Mouse (Mus musculus): Measurements from ENCODE around the gene Umps. TPM values are rescaled to one million over a fixed set of nuclear protein-coding genes. Genes with fewer than 3 reads are reported as not detected.
A peak's percentile ranks its signal among the peaks of the same experiment; 100 is the strongest.

Umps gene
- total RNA-seq, 4 experiments from 2014 or later: 13.0 to 13.5 (median 13.2) TPM

DNA sequence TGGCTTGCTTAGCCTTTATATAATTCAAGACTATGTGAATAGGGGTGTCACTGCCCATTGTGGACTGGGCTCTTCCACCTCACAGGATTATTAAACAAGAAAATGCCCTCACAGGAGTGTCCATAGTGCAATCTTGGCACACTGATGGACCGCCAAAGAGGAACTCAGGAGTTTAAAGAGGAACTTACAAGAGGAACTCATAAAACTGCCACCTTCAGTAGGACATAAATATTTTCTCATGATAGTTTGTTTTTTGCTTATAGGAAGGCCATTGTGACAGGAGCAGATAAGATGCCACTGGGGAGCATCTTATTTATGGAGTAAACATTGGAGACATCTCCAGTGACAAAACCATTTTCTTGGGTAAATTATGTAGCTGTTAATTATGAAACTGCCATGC, 12.0 kb downstream of the Umps start:
- DNase-seq (ENCODE audit: low spot score in 2 of 2): no peak

DNA sequence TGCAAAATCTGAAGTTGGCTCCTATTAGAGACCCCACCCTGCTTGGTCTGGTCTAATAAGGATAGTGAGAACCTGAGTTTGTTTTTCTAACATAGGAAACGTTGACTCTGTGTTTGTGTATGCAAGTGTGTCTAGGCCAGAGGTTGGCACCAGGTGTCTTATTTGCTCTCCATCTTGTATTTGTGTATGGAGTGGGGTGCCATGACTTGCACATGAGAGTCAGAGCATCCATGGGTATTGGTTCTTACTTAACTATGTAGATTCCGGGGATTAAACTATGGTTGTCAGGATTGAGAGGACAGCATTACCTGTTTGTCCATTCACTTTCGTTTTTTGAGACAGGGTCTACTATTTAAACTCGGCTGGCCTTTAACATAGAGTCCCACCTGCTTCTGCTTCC, 13.8 kb downstream of the Umps start:
- no peak for DNase-seq (ENCODE audit: low spot score in 2 of 2)

DNA sequence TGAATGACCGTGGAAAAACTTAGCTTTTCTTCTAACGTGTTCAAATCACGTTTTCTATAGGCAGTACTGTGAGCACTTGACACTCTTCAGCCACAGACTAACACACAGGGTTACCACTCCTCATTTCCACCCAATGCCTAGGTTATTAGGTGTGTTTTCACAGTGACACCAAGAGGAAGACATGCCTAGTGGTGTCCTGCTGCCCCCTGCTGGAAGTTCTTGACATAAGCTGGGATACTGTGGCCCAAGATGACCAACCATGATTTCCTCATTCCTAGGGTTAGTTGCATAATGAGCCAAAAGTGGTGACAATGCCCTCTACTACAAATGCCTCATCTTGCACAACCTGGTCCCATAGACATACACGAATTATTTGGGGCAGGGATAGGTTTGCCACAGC, 16.0 kb downstream of the Umps start:
- DNase-seq (ENCODE audit: low spot score in 2 of 2): peak; percentile 49 to 57

DNA sequence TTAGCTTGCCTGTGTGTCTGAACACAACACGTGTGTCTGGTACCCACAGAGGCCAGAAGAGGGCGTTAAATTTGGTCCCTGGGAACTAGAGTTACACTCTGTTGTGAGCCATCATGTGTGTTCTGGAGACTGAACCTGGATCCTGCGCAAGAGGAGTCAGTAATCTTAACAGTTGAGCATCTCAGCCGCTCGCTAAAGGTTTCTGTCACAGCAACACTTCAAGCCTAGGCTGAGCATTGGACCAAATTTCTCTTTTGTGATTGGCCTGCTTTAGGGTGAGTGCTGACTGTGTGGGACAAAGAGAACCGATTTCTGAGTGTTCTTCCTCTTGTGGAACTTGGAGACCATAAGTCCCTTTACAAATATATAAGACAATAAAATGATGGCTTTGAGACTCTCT, 16.5 kb downstream of the Umps start:
- DNase-seq (ENCODE audit: low spot score in 2 of 2): no peak

DNA sequence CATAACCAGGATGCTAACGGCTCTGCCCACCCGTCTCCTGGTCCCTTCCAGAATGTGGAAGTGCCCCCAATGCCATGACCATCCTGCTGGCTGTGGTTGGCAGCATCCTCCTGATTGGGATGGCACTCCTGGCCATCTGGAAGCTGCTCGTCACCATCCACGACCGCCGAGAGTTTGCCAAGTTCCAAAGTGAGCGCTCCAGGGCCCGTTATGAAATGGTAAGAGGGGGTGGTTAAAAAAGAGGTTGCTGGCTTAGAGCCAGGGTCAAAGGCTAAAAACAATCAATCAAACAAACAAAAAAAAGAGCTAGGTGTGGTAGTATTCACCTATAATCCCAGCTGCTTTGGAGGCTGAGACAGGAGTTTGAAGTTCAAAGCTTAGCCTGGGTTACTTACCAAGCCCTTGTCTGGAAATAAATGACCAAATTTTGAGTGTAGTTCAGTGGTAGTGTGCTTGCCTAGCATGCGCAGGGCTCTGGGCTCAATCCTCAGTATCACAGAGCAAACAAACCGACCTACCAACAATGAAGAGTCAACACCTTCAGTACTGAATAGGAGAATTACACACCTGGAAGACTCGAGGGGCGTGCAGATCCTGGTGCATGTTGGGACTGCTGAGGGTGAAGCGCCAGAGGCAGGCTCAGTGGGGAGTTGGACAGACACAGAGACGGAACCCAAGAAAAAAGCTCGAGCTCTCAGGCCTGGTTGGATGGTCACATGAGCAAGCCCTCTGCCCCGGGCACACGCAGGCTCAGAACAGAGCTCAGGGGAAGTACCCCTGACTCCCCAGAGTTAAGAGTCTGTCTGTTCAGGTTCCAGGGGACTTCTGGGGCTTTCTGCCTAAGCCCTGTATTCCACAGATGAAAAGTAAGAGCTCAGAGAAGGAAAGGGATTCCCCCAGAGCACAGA, 18.9 kb downstream of the Umps start:
- no peak for DNase-seq (ENCODE audit: low spot score in 2 of 2)

DNA sequence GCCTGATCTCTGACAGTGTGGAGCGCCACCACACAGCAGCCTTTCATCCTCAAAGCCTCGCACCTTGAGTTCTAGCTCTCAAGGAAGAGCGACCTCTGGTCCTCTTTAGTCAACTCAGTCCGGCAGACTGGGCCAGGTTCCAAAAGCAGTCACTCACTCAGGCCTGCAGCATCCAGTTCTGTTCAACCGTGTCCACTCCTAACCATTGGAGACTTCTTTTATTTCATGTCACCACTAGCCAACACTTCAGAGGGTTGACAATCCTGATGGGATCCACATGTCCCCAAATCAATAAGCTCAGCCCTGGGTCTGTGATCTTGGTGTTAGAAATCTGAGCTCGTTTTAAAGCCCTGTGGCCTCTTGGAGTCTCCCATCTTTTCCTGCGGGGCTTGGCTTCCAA, 20.8 kb downstream of the Umps start:
- no peak for DNase-seq (ENCODE audit: low spot score in 2 of 2)

DNA sequence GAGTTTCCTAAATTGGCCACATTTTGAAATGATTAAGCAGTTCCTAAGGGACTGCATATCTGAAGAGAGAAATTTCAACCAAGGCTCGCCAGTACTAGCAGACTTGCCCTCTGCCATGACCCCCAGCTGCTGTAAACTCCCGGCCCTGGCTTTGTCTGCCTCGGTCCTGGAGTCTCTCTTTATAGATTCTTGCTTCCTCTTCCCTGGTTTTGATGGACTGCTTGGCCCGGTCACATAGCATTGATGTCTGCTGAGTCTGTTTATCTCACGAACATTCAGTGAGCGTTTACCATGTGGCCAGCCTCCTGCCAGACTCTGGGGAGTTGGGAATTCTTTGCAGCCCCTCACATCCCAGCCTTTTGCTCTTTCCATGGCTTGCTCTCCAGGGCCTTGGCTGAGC, 22.1 kb downstream of the Umps start:
- DNase-seq (ENCODE audit: low spot score in 2 of 2): no peak

DNA sequence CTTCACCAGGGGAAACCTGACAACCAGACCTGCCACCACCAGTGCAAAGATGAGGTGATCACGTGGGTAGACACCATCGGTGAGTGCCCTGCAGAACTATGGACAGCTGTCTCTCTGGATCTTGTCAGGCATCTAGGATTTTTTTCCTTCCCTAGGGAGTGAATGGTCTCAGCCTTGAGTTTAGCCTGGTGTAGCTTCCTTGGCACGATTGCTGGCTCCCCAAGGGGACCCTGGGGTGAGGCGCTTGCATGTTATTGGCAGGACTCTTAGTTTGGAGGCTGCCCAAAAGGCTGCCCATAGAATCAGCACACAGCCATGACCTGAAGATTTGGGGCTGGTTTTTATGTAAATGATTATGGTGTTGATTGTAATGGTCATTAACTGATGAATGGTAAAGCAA, 22.7 kb downstream of the Umps start:
- no peak for DNase-seq (ENCODE audit: low spot score in 2 of 2)

DNA sequence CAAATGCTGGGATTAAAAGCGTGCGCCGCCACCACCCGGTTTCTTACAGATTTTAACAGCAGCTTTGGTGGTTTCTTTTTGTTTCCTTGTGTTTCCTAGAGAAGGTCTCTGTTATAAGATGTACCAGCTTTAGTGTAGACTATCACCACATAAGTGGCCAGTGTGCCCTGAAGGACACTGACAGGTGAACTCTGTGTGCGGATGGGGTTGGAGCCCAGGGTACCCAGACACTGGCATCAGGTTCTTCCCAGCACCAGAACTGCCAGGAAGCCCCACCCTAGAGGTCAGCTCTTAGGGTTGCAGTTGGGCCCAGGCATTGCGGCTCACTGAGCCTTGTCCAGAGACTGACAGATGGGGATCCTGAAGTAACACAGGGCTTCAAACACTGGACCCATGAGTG, 23.4 kb downstream of the Umps start:
- no peak for DNase-seq (ENCODE audit: low spot score in 2 of 2)

DNA sequence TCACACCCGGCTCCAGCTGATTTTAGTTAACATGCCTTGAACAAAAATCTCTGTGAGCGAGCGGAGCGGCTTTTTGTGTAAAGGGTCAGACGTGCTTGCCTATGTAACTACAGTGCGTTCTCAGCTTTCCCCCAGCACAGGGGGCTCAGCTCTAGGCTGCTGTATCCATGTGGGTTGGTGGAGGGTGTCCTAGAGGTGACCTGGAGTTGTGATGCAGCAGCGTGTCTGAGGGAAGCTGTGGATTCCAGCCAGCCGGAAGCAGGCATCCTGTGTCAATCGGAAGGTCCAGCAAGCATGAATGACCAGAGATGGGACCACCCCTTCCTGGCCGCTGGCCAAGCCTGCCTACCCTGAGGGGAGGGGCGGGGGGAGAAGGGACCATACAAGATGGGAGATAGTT, 24.5 kb downstream of the Umps start:
- DNase-seq (ENCODE audit: low spot score in 2 of 2): no peak

DNA sequence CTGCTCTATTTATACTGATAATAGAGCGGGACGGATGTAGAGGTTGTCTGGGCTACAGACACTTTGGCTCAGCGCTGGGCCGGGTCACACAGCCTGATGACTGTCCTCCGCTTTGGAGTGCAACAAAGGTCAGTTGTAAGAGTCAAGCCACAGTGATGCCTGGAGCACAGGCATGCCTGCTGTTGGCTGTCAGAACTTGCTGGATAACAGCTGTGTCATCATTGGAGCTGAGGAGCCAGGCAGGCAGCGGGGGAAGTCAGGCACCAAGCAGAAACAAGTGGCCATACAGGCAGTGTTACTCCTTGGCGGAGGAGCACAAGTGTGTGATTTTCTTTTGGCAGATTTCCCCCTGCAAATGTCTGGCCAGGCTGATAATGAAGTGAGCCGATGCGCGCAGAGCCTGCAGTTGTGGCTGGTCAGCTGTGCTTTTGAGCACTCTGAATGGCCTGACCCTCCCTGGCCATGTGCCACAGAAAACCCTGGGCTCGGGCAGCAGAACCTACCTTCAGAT, 25.5 kb downstream of the Umps start:
- no peak for DNase-seq (ENCODE audit: low spot score in 2 of 2)

DNA sequence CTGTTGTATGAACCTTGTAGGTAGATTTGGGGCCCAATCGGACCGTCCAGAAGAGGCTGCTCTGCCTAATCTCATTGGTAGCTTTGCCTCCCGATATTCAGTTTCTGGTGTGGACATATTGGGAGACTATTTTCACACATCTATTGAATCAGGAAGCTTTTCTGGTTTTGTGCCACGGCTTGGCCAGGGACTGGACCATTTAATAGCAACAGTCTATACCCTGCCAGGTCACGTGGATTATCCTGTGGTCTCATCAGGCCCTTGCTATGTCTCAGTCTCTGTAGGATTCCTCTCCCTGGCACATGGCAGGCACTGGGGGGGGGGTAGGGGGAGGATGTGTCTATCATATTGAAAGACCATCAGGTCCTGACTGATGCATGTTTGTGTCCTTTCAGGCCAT, 26.7 kb downstream of the Umps start:
- DNase-seq (ENCODE audit: low spot score in 2 of 2): no peak

DNA sequence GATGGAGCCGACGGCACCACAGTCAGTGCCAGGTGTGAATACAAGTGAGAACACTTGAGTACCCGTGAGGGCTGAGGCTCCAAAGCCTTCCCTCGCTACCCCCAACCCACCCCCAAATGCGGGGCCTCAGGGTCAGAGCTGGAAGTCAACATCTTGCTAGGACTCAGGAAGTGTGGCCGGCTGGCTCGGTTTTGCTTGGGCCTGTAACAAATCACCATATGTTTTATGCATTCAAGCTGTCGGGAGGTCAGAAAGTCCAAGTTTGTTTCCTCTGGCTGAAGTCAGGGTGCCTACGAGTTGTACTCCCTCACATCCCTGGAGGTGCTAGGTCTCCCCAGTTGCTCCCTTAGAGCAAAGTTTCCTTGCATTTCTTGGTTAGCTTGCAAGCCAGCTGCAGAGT, 27.2 kb downstream of the Umps start:
- no peak for DNase-seq (ENCODE audit: low spot score in 2 of 2)

DNA sequence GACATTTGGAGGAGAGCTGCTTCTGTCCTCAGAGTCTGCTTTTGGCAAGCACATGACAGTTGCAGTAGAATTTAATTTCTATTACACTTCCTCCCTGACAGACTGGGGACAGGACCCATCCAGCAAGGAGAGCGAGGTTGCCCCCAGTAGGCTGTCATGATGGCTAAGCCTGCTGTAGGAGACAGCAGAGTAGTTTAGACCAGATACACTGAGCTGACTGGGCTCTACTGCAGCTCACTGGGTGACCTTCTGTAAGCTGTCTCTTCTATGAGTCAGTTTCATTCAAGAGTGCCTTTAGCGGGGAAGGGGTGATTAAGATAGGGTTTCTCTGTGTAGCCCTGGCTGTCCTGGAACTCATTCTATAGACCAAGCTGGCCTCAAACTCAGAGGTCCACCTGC, 27.7 kb downstream of the Umps start:
- no peak for DNase-seq (ENCODE audit: low spot score in 2 of 2)

DNA sequence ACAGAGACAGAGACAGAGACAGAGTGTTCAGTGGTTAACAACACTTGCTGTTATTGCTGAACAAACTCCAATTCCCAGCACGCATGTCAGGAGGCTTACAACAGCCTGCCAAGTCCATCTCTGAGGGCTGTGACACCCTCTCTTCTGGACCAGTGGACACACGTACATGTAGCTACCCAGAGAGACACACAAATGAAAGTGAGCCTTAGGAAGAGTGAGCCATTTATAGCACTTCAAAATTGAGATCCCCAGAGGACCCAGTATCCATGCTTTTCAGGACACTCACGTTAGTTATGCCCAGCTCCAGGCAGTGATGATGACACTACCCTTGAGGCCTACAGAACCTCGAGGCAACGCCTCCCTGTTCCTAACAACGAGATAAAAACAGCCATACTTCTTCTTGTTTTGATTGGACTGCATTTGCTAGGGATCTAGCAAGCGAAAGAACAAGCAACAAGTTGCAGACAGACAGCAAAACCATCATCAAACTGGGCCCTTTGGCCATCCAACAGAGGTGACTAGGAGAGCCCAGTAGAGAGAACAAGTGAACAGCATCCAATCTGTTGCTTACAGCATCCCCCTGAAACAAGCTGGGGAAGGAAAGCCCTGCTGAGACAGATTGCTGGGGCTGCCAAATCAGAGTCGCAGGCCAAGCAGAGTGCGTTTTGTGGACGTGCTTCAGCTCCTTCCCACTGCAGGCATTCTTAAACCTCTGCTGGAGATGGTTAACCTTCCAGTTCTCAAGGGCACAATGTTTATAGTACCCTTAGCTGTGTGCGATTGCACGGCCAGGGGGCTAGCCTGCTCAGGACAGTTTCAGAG, 28.3 kb downstream of the Umps start:
- no peak for DNase-seq (ENCODE audit: low spot score in 2 of 2)

DNA sequence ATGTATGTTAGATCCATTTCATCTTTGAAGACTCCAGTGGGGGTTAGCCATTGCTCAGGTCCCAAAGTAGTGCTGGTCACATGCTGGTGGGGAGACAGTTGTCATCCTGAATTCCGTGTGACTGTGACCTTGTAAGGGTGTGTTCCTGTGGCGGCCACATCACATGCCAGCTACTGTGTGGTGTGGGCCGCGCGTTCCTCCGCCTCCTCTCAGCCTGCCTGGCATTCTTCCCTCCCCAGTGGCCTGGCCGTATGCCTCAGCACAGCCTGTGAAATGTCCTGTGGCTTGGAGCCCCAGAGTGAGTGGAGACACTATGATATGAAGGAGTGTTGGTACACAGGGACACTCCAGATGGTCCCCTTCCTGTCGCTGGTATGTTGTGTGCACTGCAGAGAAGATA, 29.3 kb downstream of the Umps start:
- DNase-seq (ENCODE audit: low spot score in 2 of 2): peak in 1 of 2 experiments; percentile 39

DNA sequence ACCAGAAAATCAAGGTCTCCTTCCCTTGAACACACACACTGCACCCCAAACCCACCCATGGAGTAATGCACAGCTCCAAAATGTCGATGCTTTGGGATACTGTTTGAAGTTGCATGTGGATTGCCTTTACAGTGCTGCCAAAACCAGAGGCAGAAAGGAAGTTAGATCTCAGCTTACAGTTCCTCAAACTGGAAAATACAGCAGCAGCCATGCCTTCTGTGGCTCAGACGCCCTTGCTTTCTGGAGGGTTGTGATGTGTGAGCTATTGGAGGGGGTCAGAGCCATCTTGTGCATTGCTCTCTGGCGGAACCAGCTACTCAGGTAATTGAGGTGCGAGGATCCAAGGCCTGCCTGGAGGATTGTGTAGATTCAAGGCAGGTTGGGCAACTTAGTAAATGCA, 30.0 kb downstream of the Umps start:
- DNase-seq (ENCODE audit: low spot score in 2 of 2): no peak

DNA sequence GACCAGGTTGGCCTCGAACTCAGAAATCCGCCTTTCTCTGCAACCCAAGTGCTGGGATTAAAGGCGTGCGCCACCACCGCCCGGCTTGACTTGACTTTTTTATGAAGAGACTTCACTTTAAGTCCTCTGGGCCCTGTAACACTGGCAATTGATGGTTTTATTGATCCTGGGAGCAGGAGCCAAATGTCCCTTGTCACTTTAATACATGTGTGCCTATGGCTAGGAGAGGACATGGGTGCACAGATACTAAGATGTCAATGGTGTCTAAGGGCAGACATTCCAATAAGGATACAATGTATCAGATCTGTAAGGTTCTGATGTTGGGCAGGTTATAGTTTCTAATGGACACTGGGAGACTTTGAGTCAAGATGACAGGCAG, 31.4 kb downstream of the Umps start:
- DNase-seq (ENCODE audit: low spot score in 2 of 2): no peak

DNA sequence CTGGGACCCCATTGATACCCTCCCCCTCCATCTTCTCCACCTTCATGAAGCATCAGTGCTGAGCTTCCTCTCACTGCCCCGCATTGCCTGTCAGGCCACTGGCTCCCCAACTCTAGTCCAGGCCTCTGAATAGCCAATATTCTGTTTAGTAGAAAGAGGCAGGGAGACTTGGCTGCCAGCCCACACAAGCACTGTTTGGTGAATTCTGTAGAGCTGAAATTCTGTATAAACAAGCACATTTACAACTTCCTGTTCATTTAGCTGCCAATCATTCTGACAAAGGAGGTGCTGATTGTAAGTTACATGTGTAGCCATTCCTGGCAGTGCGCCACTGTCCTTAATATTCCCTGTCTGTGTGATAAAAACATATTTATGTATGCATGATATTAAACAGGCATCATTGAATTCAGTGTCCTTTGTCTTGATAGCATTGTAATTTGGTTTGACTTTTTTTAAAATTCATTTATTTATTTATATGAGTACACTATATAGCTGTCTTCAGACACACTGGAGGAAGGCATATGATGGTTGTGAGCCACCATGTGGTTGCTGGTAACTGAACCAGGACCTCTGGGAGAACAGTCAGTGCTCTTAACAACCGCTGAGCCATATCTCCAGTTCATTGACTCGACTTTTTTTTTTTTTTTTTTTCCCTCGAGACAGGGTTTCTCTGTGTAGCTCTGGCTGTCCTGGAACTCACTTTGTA, 32.0 kb downstream of the Umps start:
- peak in 1 of 2 experiments; percentile 43 for DNase-seq (ENCODE audit: low spot score in 2 of 2)

DNA sequence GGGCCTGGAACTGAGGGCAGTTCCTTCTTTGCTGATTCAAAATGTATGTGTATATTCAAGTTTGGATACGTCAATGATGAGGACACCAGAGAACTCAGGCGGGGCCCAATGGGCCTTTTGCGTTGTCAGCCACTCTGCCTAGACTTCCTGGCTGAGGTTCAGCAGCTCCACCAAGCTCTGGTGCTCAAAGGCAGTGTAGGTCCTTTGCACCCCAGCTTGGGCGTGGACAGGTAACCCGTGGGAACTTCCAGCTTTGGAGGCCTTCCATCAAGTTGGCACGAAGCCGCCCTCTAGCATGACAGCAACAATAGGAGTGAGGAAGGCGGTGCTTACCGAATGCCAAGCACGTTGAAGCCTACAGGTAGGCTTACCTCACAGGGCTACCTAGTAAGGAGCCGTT, 33.4 kb downstream of the Umps start:
- no peak for DNase-seq (ENCODE audit: low spot score in 2 of 2)

DNA sequence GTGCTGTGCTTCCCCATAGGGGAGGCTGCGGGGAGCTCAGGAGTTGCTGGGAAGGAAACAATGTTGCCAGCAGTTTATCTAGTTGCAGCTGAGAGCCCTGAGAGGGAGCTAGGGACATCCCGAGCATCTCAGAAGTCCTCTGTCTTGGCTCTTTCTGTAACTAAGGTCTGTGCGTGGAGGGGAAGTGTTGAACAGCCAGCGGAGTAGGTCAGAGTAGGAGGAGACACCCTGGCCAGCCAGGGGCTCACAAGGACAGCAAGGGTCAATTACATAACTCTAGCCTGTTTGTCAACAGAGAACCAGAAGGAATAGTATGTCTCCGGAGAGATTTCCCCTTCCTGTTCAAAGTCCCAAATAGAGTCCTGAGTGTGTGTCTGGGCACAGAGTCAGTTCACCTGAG, 34.7 kb downstream of the Umps start:
- no peak for DNase-seq (ENCODE audit: low spot score in 2 of 2)

DNA sequence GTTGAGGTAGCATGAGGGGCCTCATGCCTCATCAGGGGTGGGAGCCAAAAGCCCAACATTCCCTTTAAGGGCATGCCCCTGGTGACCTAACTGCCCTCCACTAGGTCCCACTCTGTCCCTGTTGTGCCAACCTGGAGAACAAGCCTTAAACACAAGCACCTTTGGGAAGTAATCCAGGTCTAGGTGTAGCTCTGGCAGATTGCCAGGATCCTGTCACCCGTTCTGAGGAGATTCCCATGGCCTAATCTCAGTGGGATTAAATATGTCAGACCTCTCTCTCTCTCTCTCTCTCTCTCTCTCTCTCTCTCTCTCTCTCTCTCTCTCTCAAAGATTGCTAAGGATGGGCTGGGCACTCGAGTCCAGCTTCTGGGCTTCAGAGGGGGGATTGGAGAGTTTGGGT, 35.2 kb downstream of the Umps start:
- no peak for DNase-seq (ENCODE audit: low spot score in 2 of 2)
